Mouse (Mus musculus) spleen, adult 2 months (tissue): ENCODE data around the gene Borcs8. TPM values are rescaled to one million over a fixed set of nuclear protein-coding genes. Genes with fewer than 3 reads are reported as not detected.

Source experiments
- DNase-seq, 2 experiments: peaks; one replicate each; pipeline versions ENCODE4 v3.0.0 to v3.0.0-alpha.2; 2012 to 2021; ENCODE audit warnings: low spot score in 2 of 2, low read depth in 1 of 2
- H3K27ac ChIP-seq: fragments of 200-500 bp; 2 replicates; pipeline ENCODE4 v1.5.1; 2012; ENCODE audit warnings: low read length, inconsistent platforms; ENCODE audit not compliant: insufficient read depth
- H3K27me3 ChIP-seq: fragments of 200-500 bp; 2 replicates; pipeline ENCODE4 v1.6.1; 2012; ENCODE audit warnings: mild to moderate bottlenecking, moderate library complexity, low read length, inconsistent platforms; ENCODE audit not compliant: control insufficient read depth, insufficient read depth
- H3K36me3 ChIP-seq: fragments of 200-500 bp; 2 replicates; pipeline ENCODE4 v1.6.1; 2012; ENCODE audit warnings: mild to moderate bottlenecking, low read length, inconsistent platforms; ENCODE audit not compliant: control insufficient read depth, insufficient read depth
- H3K4me1 ChIP-seq: fragments of 200-500 bp; 2 replicates; pipeline ENCODE4 v1.6.1; 2011; ENCODE audit warnings: inconsistent platforms; ENCODE audit not compliant: control insufficient read depth, insufficient read depth, insufficient read length
- H3K4me3 ChIP-seq: fragments of 200-500 bp; 2 replicates; pipeline ENCODE4 v1.5.1; 2011; ENCODE audit warnings: mild to moderate bottlenecking, inconsistent platforms; ENCODE audit not compliant: insufficient read depth, insufficient read length; ENCODE audit errors: extremely low read depth
- CTCF ChIP-seq: fragments of 200-500 bp; IDR thresholded peaks from 2 replicates; pipeline ENCODE4 v1.5.1; 2011; ENCODE audit warnings: mild to moderate bottlenecking, inconsistent platforms; ENCODE audit not compliant: insufficient read depth, insufficient read length, insufficient replicate concordance; ENCODE audit errors: extremely low read depth
- POLR2A ChIP-seq: fragments of 200-500 bp; IDR thresholded peaks from 2 replicates; pipeline ENCODE4 v1.6.1; 2011; ENCODE audit warnings: low read depth, low read length, inconsistent platforms
- WGBS: fragments of 180-500 bp; shearing (Covaris S2); methylation state at CpG from one replicate; pipeline ENCODE4 v1.1.7; 2018; 5-methylcytosine and 5-hydroxymethylcytosine counted together
- polyA plus RNA-seq: library from polyadenylated mRNA; depleted of rRNA; stranded (reverse); fragments of >200 nt; gene quantifications from 2 replicates; pipeline ENCODE4 v1.2.3, GENCODE M21; 2012

The Borcs8 gene
- polyA plus RNA-seq, 1 experiment: 55.8 TPM

DNA sequence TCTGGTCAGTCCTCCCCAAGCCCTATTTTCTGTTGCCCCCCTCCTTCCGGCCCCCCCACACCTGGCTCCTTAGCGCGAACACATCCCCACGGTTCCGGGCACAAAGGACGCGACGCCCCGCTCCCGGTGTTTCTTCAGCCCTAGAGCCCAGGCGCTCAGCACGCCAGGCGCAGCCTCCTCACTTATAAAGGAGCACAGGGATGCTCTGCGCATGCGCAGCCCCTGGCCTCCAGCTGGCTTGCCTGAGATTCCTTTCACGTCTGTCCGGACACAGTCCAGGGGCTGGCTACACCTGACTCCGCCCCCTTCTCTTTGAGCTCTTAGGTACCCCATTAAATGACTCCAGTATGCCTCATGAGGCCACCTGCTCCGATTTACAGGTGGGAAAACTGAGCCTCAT lies 18.6 kb upstream of the Borcs8 start, which contains the start of gene Ncan:
TSS of gene Ncan (minus strand) at position 207 of the 400 bp plus-strand sequence.
- Histone ChIP-seq H3K36me3 (no peaks in the 10 kb centered on the region), H3K27ac (no peak within 1 kb of the TSS), H3K4me1 (no peaks in the 10 kb centered on the region), H3K4me3 (no peak within 1 kb of the TSS), H3K27me3 (peaks cover 18% of the 10 kb centered on the region; the same call in 1 of the 2 replicates)
- TF ChIP-seq CTCF: no peak
- no peak for TF ChIP-seq POLR2A
- WGBS: 6% methylated on average over 19 of the region's 19 CpGs
- no peak for DNase-seq

DNA sequence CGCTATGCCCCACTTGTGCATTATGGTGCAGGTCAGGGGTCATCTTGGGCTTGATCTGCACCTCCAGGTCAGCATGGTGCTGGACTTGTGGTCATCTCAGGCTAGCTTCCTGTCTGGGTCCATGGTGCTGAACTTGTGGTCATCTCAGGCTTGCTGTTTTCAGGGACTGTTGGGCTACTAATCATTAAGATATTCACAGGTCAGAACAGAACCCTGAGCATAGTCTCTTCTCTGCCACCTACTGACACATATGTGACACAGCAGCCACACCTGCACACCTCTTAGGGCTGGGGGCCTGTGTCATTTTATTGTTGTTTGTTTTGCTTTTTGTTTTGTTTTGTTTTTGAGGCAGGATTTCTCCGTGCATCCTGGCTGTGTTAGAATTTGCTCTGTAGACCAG lies 16.4 kb upstream of the Borcs8 start:
- H3K4me1 ChIP-seq: no peaks in the 10 kb centered on the region
- WGBS: 56% methylated on average over 2 of the region's 2 CpGs

GRCm38 (mm10) chr8:70124992-70125391 lies 14.3 kb upstream of the Borcs8 start:
- H3K4me1 ChIP-seq: no peaks in the 10 kb centered on the region
- TF ChIP-seq POLR2A (no peak), CTCF (no peak)

More for the DNA sequence above, 16.4 kb upstream of the Borcs8 start:
- TF ChIP-seq POLR2A (no peak), CTCF (peak; percentile 23; the same call in 1 of the 2 replicates)
- H3K4me3 ChIP-seq: no peak overlapping the region
- peaks cover 16% of the 10 kb centered on the region; the same call in 1 of the 2 replicates for H3K27me3 ChIP-seq
- no peaks in the 10 kb centered on the region for H3K36me3 ChIP-seq
- H3K27ac ChIP-seq: no peak overlapping the region
- DNase-seq: no peak

GRCm38 (mm10) chr8:70128435-70128834 lies 10.9 kb upstream of the Borcs8 start:
- H3K4me3 ChIP-seq: no peak overlapping the region

More at GRCm38 (mm10) chr8:70124992-70125391, 14.3 kb upstream of the Borcs8 start:
- Histone ChIP-seq H3K4me3 (no peak overlapping the region), H3K27ac (no peak overlapping the region), H3K27me3 (peaks cover 9% of the 10 kb centered on the region; the same call in 1 of the 2 replicates), H3K36me3 (no peaks in the 10 kb centered on the region)
- WGBS: 66% methylated on average over 8 of the region's 8 CpGs
- DNase-seq: no peak

DNA sequence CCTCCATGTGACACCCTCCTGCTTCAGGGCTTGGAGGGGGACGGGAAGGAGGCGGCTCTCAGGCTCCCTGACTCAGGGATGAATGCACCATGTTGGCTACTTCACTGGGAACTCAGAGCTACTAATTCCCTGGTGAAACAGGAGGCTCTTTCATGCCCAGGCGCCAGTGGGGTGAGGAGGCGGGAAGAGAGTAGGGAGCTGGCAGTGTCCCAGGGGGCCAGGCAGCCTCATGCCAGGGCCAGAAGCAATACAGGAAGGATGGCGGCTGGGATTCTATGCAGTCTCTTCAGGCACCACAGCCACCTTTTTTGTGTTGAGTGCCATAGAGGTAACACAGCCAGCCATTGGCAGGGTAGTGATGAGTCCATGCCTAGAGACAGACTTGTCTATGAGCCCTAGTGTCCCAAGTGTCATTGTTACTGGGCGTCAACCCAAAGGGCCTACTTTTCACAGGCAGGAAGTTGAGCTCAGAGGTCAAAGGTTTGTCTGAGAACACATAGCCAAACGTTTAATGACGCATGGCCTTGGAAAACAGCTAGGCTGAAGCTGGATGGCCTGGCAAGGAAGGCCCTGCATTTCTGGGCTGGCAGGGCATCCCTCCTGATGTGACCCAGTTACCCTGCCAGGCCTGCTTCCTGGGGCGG lies 9.9 kb upstream of the Borcs8 start:
- H3K27ac ChIP-seq: no peak overlapping the region
- H3K4me3 ChIP-seq: no peak overlapping the region
- WGBS: 81% methylated on average over 9 of the region's 9 CpGs
- H3K36me3 ChIP-seq: peaks cover 2% of the 10 kb centered on the region
- H3K4me1 ChIP-seq: peaks cover 3% of the 10 kb centered on the region; the same call in 1 of the 2 replicates
- no peaks in the 10 kb centered on the region for H3K27me3 ChIP-seq
- TF ChIP-seq CTCF: no peak
- TF ChIP-seq POLR2A: no peak
- no peak for DNase-seq

More at GRCm38 (mm10) chr8:70128435-70128834, 10.9 kb upstream of the Borcs8 start:
- no peak for DNase-seq
- Histone ChIP-seq H3K36me3 (peaks cover 2% of the 10 kb centered on the region; the same call in 1 of the 2 replicates), H3K27me3 (no peaks in the 10 kb centered on the region), H3K27ac (no peak overlapping the region), H3K4me1 (peaks cover 3% of the 10 kb centered on the region; the same call in 1 of the 2 replicates)
- TF ChIP-seq CTCF (no peak), POLR2A (no peak)
- 82% methylated on average over 3 of the region's 3 CpGs for WGBS

DNA sequence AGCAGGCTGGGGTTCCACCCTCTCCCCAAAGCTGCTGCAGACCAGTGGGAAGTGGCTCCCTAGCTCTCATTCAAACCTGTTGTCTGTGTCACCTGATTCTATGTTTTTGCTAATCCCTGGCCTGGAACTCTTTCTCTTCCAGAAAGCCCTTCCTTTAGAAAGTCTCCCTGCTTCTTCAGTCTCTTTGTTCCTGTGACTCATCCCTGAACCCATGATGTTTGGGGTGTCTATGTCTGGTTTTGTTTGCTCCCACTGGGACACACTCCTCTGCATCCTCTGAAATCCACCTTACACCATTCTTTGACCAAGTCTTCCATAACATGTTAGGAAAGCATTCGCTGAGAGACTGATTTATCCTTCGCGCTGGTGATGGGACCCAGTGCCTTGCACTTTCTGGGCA lies 9.2 kb upstream of the Borcs8 start:
- no peak for TF ChIP-seq CTCF
- TF ChIP-seq POLR2A: no peak
- DNase-seq: no peak
- no peak overlapping the region for H3K27ac ChIP-seq
- WGBS: 96% methylated on average over 3 of the region's 3 CpGs
- H3K4me1 ChIP-seq: peaks cover 3% of the 10 kb centered on the region; the same call in 1 of the 2 replicates
- no peak overlapping the region for H3K4me3 ChIP-seq
- H3K36me3 ChIP-seq: peaks cover 2% of the 10 kb centered on the region
- H3K27me3 ChIP-seq: no peaks in the 10 kb centered on the region
